Mouse (Mus musculus): ENCODE measurements around the gene Mllt6.
A peak's percentile ranks its signal among the peaks of the same experiment; 100 is the strongest.
"Not testable (repeated sequence)": the region's sequence is repeated elsewhere in the genome, so short reads cannot be mapped to it uniquely, and the experiment has no call there.

The Mllt6 gene

DNA sequence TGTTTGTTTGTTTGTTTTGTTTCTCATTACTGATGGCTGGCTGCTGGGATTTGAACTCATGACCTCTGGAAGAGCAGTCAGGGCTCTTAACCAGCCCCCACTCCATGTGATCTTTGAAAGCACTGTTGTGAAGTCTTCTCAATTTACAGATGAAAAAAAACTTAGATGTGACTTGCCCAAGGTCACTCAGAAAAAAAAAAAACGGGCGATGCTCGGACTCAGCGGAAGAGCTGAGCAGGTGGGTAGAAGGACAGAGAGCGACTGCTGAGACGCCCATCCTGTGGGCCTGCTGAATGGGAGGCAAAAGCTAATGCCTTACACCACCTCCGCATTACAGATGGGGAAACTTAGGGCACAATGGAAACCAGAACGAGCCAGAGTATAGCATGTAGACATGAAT, 33.5 kb downstream of the Mllt6 start:
- no peak for DNase-seq (ENCODE audit: low spot score)

DNA sequence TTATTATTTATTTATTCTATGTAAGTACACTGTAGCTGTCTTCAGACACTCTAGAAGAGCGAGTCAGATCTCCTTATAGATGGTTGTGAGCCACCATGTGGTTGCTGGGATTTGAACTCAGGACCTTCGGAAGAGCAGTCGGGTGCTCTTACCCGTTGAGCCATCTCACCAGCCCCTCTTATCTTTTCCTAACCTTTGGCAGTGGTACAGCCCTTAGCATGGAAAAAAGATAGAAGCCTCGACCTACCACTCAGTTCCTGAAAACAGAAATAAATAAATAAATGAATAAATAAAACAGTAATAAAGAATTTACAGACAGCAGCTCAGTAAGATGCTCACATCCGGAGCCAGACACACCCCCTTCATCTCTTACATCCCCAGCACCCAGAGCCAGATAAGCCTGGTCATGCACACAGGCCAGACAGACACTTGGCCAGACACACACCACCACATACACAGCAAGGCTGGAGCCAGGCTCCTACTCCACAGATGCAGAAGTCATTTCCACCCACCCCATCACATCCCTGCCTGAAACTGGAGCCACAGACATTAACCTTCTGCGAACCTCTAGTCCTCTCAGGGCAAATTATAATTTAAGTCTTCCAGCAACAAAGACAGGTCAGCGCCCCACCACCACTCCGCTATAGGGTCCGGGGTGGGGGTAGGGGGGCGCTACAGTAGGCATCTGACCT, 34.1 kb downstream of the Mllt6 start:
- no peak for DNase-seq (ENCODE audit: low spot score)

DNA sequence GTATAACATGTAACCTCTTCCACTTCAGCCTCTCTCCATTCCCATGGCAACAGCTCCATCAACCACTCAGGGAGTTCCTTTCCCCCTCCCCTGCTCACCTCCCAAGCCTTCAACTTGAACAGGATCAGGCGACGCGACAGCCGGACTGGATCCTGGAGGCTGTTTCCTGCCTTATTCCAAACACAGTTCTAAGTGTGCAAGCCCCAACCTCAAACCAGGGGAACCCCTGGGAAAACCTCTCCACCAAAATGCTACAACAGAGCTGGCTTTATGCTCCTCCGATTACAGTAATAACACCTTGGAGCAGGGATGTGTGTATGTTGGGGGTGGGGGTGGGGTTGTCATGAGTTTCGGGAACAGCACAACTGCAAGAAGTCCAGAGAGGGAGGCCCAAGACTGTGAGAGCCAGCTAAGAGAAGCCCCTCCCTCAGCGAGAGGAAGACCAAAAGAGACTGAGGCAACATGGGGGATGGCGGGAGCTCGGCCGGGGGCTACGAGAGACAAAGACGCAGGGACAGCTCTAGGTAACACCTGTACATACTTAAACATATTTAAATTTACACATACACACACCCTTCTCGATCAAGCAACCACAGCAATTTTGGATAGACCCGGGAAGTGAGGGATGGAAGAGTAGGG, 34.8 kb downstream of the Mllt6 start:
- no peak for DNase-seq (ENCODE audit: low spot score)

DNA sequence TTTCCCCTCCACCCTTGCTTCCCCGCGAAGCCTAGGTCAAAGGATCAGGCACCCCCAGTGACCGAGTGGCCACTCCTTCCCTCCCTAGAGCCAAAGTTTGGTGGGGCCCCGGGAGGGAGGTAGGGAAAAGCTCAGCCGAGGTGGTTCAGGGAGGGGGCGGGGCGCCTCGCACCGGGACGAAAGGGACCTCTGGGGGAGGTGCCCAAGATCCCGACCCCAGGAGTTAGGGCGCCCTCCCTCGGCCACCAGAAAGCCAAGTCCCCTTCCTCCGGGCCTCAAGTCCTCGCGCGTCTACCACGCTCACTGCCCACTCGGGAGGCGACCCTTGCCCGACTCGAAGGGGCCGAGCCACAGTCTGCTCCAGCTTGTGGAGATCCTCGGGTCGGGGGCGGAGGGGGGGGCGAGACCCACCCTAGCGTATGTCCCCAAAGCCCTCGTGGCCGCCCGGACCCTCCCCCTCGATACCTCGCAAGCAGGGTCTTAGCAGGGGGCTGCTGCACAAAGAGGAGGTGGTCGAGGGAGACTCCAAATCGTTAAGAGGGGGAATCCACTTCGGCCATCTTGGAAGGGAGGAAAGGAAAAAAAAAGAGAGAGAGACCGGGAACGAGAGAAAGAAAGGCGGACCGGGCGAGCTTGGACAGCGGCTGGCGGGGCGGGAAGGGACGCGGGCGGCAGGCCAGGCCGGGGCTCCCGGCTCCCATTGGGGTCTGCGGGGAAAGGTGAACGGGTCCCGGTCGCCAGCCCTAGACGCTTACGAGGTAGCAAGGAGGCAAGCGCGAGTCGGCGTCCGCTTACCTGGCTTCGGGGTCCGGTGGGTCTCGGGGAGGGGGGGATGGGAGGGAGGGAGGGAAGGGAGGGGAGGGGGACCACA, 35.8 kb downstream of the Mllt6 start:
- DNase-seq (ENCODE audit: low spot score) = peak; percentile 72

DNA sequence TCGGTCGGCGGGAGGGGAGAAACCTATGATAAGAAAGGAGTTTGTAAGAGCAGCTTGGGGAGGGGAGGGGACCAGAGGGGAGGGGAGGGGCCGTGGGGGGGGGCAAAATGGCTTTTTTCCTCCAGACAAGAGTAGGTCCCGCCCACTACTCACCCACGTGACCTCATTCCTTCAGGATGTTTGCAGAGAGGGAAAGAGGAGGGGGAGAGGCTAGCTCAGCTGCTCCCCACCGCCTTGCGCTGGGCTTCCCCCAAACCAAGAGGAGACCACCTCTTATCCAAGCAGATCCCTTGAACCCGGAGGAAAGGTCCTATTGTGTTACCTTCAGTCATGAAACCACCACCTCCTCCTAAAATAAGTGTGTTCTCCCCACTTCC, 36.4 kb downstream of the Mllt6 start:
- peak; percentile 81 for DNase-seq (ENCODE audit: low spot score)

DNA sequence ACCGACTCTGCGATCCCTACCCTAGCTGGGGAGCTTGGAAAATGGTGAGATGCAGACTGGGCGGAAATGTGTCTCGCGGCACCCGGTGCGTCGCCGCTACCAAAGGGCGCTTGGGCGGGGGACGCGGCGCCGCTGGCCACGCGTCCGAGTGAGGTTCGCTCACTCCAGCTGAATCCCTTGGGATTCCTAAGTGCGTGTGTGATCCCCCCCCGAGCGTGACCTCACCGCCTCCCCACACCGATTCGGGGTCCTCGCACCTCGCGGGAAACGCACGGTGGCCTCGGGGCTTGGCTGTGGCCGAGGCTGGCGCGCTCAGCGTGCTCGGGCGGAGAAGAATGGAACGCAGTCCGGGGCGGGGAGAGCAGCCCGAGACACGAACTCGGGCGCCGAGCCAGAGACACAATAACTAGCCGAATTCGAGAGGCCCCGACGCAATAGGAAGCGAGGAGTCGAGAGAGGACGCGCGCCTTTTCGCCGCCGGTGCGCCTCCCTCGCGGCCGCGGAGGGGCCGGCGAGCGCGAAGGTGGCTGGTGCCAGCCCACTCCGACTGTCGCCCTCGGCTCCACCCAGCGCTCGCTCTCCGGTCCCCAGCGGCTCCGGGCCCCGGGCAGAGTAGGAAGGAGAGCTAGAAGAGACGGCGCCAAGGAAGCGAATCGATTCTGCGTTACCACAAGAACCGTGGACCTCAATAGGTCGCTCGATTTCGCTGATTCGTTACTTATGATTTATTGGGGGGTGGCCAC, 37.0 kb downstream of the Mllt6 start, which contains the start of gene Pcgf2:
Gene Pcgf2, minus strand, starts transcription at position 495 of the 743 bp plus-strand sequence.
- DNase-seq (ENCODE audit: low spot score) = peak; percentile 72

DNA sequence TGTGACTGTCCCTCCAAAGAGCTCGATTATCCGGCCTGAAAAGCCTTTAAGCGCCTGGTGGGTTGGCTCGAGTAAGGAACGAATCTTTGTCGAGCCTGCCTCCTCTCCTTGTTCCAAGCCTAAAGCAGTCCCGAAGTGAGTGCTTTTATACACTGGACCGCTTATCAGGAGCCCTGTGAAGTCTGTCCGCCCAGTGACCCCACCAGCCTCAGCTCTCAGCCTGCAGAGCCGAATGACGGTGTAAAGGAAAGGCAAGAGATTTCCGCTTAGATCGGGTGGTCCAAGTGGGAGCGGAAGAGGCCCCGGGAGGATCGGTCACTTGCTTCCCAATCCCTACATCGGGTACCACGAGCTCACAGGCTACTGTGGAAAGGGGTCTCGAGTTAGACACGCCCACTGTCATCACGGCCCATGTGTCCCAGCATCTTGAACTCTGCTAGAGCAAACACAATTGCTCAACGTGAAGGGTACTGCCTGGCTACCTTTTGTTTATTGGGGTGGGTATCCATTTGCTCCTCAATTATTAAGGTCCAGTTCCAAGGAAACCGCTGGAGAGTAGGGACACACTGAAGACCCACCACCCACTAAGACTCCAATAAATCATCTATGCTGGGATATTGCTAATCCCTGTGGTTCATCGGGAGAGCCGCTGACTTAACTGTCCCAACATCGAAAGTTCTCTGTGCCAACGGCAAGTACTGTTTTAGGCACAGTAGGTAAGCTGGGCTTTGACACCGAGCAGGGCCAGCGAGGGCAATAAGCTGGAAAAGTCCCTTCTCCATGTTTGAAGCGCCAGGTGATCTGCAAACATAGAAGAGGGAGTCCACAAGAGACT, 37.7 kb downstream of the Mllt6 start:
- no peak for DNase-seq (ENCODE audit: low spot score)

DNA sequence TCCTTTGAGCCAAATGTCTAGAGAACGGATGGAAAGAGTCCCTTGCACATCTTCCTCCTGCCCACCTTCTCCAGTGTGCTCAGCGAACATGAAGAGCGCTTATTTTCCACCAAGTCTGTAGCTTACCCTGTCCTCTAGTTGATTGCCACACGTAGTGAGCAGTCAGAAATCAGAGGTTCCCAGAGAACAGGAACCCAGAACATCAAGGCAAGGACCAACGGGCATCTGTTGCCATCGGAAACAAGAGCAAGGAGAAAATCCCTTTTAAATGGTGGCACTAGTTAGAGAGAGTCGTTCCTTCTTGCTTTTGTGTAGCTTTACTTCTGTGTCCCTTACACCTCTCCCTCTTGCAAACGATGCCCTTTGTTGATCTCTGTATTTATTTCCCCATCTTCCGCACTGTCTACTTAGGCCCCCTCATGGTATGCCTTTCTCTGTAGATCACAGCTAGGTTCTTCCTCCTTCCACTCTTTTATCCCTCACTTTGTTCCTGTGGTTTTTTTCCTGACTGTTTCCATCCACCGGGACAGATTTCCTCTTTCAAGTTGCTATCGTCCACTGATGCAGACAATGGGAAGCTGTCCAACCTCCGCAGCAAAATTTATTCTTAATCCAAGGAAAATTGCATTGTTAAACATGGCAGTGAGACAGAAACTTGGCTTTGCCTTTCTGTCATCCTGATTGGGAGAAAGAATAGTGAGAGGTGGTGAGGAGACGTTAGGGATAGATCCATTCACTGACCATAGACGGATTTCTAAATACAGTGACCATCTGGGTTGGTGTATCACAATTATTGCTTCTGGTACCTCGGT, 38.6 kb downstream of the Mllt6 start:
- no peak for DNase-seq (ENCODE audit: low spot score)

DNA sequence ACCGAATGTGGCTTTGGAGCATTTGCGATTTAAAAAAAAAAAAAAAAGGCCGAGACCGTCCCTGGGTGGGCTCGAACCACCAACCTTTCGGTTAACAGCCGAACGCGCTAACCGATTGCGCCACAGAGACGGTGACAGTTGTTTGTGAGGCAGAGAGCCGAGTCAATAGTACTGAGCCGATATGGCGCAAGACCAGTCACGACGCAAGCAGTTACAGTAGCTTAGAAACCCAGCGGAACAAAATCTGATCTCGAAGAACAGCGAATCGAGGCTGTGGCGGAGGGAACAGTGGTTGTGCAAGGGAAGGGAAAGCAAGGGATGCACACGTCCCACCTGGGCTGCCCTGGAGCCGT, 39.2 kb downstream of the Mllt6 start:
- peak; percentile 69 for DNase-seq (ENCODE audit: low spot score)

DNA sequence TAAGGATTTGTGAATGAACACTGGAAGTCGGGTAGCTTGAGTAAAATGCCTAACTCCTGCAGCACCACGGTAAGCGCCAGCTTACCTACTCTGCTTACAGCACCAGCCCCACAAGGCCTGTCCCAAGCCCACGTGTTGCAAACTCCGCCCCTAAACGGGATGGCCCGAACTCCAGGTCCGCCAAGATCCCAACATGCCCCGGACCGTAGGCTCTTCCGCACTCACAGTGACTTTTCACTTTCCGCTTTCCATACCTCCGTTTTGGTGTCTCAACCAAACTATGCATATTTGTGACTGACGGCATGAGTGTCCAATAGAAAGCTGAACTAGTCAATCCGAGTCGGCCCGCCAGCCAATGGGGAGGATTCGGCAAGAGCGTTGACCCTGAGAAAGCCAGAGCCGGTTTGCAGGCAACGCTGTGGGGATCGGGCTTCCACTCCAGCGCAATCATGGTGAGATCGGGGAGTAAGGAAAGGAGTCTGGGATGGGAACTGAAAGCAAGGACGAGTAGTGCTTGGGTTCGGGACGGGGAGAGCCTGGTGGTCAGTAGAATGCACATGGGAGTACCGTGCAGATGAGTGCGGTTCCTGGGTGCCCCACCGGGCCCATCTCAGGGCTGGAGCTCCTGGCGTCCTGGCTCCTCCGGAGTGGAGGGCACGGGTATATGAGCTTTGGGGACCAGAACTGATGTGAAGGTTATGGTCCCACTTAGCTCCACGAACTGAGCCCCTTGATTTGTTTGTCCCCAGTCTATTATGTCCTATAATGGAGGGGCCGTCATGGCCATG, 40.0 kb downstream of the Mllt6 start, which contains the start of gene Psmb3:
Gene Psmb3, plus strand, starts transcription at position 361 of the 788 bp plus-strand sequence.
- peak; percentile 98 for DNase-seq (ENCODE audit: low spot score)

DNA sequence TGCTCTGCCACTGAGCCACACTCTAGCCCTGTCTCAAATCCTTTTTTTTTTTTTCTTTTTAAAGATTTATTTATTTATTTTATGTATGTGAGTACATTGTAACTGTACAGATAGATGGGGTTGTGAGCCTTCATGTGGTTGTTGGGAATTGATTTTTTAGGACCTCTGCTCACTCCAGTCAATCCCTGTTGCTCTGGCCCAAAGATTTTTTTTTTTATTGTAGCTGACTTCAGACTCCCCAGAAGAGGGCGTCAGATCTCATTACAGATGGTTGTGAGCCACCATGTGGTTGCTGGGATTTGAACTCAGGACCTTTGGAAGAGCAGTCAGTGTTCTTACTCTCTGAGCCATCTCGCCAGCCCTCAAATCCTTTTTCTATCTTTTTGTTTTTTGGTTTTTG, 46.9 kb downstream of the Mllt6 start:
- not testable (repeated sequence) for DNase-seq (ENCODE audit: low spot score)

DNA sequence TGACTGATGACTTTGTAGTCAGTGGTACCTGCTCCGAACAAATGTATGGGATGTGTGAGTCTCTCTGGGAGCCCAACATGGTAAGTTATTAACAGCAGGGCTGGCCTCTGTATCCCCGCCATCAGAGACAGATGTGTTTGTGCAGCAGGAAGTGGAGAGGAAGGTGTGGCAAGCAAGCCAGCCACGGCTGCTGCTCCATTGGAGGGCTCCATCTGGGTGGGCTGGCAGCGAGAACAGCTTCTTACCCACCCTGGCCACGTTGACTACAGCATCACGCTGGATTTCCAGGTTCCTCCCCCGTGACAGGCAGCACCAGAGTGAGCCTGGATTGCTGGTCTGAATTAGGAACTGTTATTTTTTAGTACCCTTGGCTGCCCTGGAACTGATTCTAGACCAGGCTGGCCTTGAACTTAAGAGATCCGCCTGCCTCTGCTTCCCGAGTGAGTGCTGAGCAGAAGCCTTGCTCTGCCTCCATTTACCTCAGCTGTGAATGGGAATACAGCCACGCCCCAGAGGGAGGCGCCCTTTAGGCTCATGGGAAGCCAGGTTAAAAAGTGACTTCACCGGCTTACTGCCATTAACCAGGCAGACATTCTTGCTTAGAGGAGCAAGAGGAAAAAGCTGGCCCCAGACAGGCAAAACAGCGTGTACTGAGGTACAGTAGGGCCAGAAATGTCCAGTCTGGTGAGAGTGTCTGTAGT, 48.1 kb downstream of the Mllt6 start:
- no peak for DNase-seq (ENCODE audit: low spot score)

DNA sequence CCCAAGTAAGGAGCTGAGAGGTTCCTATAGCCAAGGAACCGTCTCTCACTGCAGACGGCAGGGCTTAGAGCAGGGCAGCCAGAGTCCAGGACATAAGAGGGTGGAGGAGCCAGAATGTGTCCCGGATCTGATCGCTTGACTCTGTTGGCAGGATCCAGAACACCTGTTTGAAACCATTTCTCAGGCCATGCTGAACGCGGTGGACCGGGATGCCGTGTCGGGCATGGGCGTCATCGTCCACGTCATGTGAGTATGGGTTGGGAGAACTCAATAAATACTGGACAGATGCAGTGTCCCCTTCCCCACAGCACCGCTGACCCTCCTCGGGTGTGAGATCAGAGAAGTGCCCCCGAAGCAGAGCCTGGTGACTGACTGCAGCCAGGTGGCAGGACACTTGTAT, 49.1 kb downstream of the Mllt6 start:
- DNase-seq (ENCODE audit: low spot score) = no peak

DNA sequence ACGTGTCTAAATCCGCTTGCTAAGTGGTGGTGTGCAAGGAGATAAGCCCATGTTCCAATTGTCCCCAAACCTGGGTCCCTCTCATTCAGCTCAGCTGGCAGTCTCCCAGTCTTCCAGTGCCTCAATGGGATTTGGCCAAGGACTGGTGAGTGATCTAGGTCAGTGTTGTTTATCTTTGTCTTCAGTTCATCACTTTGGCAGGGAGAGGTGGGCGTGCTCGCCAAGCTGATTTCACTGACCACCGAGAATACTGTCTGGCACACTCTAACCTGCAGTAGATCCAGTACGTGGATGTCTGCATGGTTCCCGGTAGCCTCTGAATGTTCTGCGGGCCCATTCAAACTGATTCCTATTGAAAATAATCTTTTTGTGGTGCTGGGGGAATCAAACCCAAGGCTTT, 50.7 kb downstream of the Mllt6 start:
- no peak for DNase-seq (ENCODE audit: low spot score)

DNA sequence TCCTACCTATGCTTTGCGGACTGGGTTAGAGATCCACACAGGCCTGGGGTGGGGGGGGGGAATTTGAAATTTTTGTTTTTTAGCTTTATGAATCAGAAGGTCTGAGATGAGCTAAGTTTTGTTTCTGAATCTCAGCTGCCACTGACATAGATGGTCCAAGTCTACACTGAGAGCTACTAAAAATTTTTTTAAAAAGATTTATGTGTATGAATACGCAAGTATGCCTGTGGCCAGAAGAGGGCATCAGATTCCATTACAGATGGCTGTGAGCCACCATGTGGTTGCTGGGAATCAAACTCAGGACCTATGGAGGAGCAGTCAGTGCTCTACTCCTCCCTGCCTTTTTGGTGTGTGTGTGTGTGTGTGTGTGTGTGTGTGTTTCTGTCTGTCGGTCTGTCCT, 51.1 kb downstream of the Mllt6 start:
- no peak for DNase-seq (ENCODE audit: low spot score)

DNA sequence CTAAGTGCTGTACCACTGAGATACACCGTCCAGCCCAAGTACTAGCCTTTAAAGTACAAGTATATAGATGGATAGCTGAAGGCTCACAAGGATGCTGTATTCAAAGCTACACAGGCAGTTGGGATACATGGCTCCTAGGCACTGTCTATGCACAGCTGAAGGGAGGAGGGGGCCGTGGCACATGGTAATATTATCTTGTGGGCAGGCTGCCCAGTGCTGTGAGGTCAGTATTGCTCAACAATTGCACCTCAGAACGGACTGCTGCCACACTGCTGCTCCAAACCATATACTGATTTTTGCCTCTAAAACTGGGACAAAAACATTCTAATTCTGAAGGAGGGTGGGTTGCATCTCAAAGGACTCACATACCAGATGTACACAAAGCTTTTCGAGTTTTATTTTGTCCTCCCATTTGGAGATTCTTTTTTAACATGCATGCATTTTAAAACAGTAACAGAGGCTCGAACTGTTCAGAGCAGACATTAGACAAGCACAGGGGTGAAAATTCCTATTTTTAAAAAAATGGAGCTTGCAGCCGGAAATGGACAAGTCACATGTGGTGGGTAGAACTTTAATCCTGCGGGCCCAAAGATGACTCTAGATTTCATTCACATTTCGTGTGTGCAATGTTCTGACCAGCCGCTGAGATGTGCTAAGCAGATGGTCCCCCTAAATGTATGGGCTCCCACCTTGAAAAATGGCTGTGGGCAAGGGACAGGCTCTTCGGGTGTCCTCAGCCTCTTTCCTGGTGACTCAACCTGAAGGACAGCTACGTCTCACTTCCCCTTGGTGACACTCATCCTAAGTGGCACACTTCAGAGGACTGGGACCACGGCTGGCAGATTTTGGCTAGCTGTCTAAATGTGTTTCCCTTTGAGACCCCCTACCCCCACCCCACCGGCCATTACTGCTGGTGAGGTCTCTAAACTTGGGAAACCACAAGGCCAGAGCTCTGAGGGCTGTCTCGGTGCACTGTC, 51.9 kb downstream of the Mllt6 start:
- DNase-seq (ENCODE audit: low spot score) = no peak

DNA sequence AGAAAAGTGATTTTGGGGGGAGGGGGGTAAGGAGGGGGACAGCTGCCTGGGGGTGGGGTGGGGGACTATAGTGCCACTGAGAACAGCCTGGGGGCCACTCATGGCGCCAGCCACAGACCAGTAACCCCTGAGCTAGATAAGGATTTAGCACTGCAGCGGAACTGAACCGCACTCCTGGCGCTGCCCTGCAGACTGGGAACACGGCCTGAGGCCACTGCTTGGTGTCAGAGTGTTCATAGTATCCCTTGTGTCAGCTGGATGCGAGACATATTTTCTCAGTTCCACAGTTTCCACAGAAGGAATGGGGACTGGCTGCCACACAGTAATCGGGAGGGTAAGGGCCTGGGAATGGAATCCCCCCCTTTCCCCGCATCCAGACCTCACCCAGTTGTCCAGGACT, 52.8 kb downstream of the Mllt6 start:
- no peak for DNase-seq (ENCODE audit: low spot score)
